Mouse (Mus musculus) B cell, adult 2 months (primary cell): ENCODE results near the gene Tlr4.
A peak's percentile ranks its signal among the peaks of the same experiment; 100 is the strongest.

Experiments
- DNase-seq, 2 experiments: peaks; one replicate each; pipeline ENCODE4 v3.0.0; 2022

Gene Tlr4

GRCm38 (mm10) chr4:66827463-66828162 is at the start of gene Tlr4:
Gene Tlr4 (plus strand): TSS chr4:66827584.
- peak; percentile 75 to 78 for DNase-seq

DNA sequence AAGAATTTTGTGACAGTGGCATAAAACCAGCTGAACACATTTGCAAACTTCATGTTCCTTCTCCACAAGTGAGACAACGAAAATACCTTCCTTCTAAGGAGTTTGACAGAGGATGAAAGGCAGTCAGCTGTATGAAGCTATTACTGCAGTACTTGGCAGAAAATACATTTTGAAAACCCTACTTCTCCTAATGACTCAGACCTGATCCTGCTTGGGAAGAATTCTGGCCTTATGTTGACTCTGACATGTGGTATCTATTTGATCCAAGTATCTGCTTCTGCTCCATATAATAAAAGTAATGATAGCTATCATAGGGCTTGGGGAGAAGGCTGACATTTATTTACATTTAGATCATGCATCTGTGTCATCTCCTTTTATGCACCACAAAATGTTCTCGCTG is 33.1 kb upstream of the Tlr4 start:
- DNase-seq, result no peak

DNA sequence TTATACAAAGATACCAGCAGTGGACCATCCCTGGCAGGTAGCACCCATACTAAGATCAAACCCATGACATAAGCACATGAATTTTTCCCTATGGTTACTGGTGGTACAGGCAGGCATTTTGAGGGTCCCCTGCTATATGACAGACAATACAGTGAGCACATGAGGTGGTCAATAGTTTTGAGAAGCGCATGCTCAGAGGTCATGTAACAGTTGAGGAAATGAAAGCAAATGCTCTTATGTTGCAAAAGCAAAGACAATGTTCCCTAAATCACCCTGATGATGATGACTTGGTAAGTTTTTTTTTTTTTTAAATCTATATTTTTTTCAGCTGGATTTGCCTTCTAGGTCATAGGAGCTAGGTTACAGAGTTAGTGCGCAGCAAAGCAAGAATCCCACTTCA is 30.7 kb upstream of the Tlr4 start:
- DNase-seq, result no peak

DNA sequence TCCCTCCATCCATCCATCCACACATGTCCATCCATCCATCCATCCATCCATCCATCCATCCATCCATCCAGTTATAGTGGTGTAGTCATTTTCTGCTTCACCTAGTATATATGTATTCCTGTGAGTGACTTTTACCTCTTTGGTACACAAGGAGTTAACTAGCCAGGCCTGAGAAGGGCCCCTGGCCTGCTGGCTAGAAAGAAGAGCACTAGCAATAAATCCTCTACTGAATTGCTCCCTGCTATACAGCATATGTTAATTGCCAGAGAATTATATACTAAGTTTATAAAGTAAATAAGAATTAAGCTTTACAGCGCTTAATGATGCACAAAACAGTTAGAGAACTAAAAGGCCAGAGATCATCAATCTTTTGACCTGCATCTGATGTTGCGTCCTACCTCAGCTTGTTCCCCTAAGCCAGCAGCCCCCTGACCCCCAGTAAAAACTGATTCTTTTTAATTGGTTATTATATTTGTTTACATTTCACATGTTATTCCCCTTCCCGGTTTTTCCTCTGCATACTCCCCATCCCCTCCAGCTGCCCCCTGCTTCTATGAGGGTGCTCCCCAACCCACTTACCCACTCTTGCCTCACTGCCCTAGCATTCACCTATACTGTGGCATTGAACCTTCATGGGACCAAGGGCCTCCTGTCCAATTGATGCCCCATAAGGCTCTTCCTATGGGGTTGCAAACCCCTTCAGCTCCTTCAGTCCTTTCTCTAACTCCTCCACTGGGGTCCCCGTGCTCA is 22.7 kb upstream of the Tlr4 start:
- DNase-seq, result no peak

DNA sequence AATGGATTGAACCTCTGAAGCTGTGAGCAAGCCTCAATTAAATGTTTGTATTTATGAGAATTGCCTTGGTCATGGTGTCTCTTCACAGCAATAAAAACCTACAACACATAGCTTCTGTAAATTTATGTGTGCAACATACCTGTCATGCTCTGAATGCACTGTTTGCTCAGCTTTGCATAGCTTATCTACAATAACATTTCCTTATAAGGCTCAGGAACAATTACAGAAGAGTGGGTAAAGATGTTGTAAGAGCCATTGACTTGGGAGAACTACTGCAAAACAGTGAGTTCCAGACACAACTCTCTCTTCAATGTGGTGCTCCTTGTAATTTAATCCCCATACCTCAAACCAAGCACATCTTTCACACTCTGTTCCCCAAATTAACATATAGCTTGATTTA is 21.6 kb upstream of the Tlr4 start:
- no peak for DNase-seq

DNA sequence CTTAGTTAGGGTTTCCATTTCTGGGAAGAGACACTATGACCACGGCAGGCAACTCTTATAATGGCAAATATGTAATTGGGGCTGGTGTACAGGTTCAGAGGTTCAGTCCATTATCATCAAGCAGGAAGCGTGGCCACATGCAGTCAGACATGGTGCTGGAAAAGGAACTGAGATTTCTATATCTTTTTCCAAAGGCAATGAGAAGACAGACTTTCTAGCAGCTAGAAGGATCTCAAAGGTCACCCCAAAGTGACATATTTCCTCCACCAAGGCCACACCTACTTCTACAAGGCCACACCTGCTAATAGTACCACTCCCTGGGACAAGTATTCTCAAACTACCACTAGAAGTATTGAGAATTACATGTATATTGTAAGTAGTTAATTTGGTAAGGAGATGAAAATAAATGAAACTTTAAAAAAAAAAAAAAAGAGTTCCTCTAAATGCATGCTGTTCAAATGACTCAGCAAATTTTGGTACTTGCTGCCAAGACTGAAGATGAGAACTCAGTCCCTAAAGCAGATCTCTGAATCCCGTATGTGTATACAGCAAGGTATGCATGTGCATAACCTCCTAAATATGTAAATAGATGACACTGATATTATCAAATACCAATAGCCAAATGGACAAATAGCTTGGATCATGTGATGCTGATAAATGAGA is 10.9 kb upstream of the Tlr4 start:
- no peak for DNase-seq

- DNase-seq, result no peak
Observed at GRCm38 (mm10) chr4:66821171-66821570, 6.2 kb upstream of the Tlr4 start.

- no peak for DNase-seq
Observed at GRCm38 (mm10) chr4:66821764-66822163, 5.6 kb upstream of the Tlr4 start.

GRCm38 (mm10) chr4:66828163-66828668 is 832 bp downstream of the Tlr4 start:
- peak; percentile 12 to 18 for DNase-seq

DNA sequence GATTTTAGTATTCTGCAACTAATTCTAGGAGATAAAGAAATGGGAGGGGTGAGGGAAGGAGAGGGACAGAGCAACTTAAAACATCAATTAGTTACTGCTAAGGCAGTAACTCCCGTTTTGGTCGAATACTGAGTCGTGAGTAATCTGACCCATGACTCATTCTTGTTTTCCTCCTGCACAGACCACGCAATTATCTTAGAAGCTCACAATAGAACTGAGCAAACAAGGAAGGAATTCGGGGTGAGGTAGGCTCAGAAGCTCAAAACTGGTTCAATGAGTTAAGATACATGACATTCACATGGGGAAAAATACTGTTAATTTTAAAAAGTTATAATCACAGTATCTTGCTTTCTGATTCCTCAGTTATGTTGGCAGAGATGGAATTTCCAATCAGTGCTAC is 1.3 kb downstream of the Tlr4 start:
- peak in 1 of 2 experiments; percentile 1 for DNase-seq

GRCm38 (mm10) chr4:66838071-66838470 is 10.7 kb downstream of the Tlr4 start:
- no peak for DNase-seq

DNA sequence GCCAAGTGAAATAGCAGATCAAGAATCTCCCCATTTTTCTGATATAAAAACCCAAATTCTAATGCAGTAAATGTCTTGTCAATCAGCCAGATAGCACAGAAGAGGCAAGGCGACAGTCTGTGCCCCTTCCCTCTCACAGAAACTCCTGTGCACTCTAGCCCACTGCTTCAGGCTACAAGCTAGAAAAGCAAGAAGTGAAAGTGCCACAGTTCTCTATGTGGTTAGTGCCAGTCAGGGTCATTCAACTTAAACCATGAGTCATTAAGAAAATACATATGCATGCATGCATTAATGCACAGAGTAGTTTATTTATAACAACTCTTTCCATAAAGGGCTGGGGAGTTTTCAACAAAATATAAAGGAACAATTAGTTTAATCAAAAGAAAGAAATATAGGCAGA is 15.9 kb downstream of the Tlr4 start:
- peak; percentile 21 to 22 for DNase-seq

GRCm38 (mm10) chr4:66852011-66852410 is 24.6 kb downstream of the Tlr4 start:
- no peak for DNase-seq

DNA sequence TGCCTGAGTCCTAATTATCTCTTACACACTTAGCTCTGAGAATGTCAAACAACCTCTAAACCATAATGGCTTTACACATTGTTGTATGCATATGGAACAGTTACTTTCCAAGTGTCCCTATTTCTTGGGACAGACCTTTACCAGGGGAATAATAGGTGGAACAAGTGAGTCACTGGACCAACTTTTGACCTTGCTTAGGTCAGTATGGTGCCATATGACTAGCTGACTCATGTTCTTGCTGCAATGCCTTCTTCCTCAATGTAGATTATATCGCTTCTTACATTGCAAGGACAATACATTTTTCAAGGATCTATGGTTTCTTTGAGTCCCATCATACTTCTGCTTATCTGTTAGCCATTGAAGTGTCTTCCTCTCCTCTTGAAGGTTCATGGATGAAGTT is 29.6 kb downstream of the Tlr4 start:
- DNase-seq, result no peak

DNA sequence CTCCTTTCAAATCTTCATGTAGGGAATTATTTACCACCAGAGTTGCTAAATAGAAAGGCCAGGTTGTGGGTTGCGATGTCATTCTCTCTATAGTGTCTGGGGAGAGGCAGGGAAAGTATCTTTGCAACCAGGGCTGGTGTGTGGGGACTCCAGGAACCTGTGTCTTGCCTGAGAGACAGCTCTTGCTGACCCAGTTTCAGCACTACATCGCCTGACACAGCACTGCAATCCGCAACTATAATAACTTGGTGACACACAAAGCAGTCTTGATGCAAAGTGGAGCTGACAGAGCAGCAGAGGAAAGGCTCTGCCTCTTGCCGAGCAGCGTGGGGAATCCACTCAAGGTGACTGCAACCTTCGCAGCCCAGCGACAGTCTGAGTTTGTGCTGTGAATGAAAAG is 42.5 kb downstream of the Tlr4 start:
- no peak for DNase-seq

- DNase-seq, result no peak
Observed at GRCm38 (mm10) chr4:66872026-66872425, 44.6 kb downstream of the Tlr4 start.

- DNase-seq, result no peak
Observed at GRCm38 (mm10) chr4:66873342-66873741, 46.0 kb downstream of the Tlr4 start.

DNA sequence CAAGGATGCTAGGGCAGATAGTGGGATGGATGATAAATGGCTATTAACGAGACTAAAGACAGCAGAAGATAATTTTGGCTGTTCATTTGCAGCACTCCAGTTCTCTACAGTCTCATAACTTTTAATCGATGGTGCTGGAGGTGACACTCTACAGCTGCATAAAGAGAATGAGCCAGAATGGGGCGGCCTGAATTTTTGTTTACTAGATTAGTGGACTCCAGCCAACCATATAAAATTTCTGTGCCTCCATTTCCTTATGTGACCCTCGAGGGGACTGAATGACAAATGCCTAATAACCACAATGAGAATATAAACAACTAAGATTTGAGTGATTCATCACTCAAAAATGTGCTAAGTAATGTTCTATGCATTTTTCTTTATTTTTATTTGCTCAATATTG is 48.4 kb downstream of the Tlr4 start:
- no peak for DNase-seq

DNA sequence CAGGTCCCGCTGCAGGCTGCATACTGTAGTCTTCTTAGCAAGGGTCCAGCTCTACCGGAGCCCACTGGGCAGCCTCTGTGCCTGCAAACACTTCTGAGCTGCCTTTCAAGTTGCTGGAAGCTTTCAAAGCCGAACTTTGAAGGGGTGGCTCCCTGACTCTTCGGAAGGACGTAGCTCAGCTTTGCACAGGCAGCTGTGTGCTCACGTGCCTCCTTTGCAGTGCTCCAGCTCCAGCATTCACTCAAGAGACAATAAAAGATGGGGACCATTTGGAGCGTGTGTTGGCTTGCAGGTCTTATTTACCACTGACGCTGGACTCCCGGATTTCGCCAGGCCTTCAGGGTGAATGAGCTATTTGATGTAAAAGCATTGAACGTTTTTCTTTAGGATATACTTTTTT is 50.2 kb downstream of the Tlr4 start:
- no peak for DNase-seq

DNA sequence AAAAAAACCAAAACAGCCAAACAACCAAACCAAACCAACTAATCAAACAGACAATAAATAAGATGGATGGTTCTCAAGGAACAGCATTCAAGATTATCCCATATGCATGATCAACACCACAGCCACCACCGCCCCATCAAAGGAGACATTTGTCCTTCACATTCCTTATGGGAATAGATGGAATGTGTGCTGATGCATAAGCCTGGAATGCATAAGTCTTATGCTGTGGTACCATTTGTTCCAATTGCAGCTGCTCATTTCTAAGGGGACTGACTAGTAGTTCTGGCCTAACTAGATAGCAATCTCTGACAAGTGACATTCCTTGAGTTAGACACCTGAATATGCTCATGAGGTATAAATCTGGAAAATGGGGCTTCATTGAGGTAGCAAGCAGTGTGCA is 54.1 kb downstream of the Tlr4 start:
- no peak for DNase-seq

GRCm38 (mm10) chr4:66883264-66883663 is 55.9 kb downstream of the Tlr4 start:
- DNase-seq, result no peak

GRCm38 (mm10) chr4:66894547-66894946 is 67.2 kb downstream of the Tlr4 start:
- DNase-seq, result no peak

DNA sequence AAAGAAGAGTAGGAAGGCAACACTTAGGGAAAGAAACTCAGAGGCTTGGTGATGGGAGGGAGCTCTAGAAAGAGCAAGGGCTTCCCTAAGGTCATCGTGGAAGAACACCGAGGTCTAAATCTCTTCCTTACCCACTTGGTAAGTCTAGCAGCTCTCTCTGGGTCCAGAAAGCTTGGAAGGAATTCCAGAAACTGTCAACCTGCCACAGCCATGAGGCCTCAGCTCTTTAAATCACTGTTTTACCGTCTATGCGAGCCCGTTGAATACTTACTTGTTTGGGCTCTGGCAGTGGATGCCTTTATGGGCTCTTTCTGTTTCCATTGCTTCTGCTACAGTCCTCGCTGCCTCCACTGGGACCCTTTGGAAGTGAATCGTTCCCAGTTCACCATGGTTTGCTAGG is 67.6 kb downstream of the Tlr4 start:
- no peak for DNase-seq

DNA sequence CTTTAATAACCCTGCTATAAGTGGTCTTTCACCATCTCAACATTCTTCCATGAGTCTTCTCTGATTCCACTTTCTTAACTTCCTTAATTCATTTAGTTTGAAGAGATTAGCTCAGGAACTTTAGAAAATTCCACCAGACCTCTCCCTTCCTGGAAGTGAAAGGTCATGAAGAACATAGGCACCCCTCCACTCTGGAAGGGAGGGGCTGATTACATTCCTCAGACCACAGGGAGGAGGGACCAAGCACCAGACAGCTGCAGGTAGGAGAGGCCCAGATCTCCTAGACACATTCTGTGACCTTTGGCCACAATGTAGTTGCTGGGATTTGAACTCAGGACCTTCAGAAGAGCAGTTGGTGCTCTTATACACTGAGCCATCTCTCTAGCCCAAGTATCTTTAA is 72.7 kb downstream of the Tlr4 start:
- DNase-seq, result no peak
